Mouse (Mus musculus) stomach, embryonic 14.5 days (tissue): Measurements from ENCODE around the gene 1110002E22Rik. TPM values are rescaled to one million over a fixed set of nuclear protein-coding genes. Genes with fewer than 3 reads are reported as not detected.

ENCODE experiments used
- ATAC-seq: fragments of 200-750 bp; cut with Nextera tagmentation; 2 replicates; pipeline ENCODE4 v1.8.0; 2017; ENCODE audit warnings: low read depth, moderate TSS enrichment; ENCODE audit not compliant: insufficient number of reproducible peaks, insufficient read depth, low FRiP score
- H3K27ac ChIP-seq: fragments of 300-500 bp; sonication (generic); 2 replicates; pipeline ENCODE4 v1.5.1; 2014; ENCODE audit warnings: mild to moderate bottlenecking, low read length, moderate library complexity, mixed read lengths
- H3K27me3 ChIP-seq: fragments of 300-500 bp; sonication (generic); 2 replicates; pipeline ENCODE4 v1.6.1; 2014; ENCODE audit warnings: low read length, control low read depth, mixed read lengths; ENCODE audit not compliant: control insufficient read depth, insufficient read depth
- H3K36me3 ChIP-seq: fragments of 300-500 bp; sonication (generic); 2 replicates; pipeline ENCODE4 v1.6.1; 2014; ENCODE audit warnings: mild to moderate bottlenecking, control low read depth, low read length, moderate library complexity, mixed read lengths; ENCODE audit not compliant: control insufficient read depth, insufficient read depth
- H3K4me1 ChIP-seq: fragments of 300-500 bp; sonication (generic); 2 replicates; pipeline ENCODE4 v1.6.1; 2014; ENCODE audit warnings: low read length, control low read depth, mixed read lengths; ENCODE audit not compliant: control insufficient read depth, insufficient read depth
- H3K4me2 ChIP-seq: fragments of 300-500 bp; sonication (generic); replicated peaks from 2 replicates; pipeline ENCODE4 v1.6.1; 2014; ENCODE audit warnings: low read depth, low read length, control low read depth
- H3K4me3 ChIP-seq: fragments of 300-500 bp; sonication (generic); 2 replicates; pipeline ENCODE4 v1.5.1; 2014; ENCODE audit warnings: low read depth, low read length, control low read depth
- H3K9ac ChIP-seq: fragments of 300-500 bp; sonication (generic); replicated peaks from 2 replicates; pipeline ENCODE4 v1.6.1; 2014; ENCODE audit warnings: low read depth, mild to moderate bottlenecking, control low read depth, low read length, moderate library complexity, mixed read lengths
- H3K9me3 ChIP-seq: fragments of 300-500 bp; sonication (generic); 2 replicates; pipeline ENCODE4 v1.6.1; 2016; ENCODE audit warnings: low read depth, low read length, control low read depth; ENCODE audit not compliant: control insufficient read depth
- WGBS: fragments of 180-500 bp; shearing (Covaris S2); extraction: QIAGEN DNeasy Blood & Tissue Kit; methylation state at CpG from one replicate; pipeline ENCODE4 v1.1.7; 2014; 5-methylcytosine and 5-hydroxymethylcytosine counted together
- polyA plus RNA-seq: library from polyadenylated mRNA; unstranded; fragments of >200 nt; fragmentation: Nextera tagmentation; extraction: Ambion mirVana; gene quantifications from 2 replicates; pipeline ENCODE4 v1.2.1, GENCODE M21; 2014

1110002E22Rik gene
- polyA plus RNA-seq, 1 experiment from 2014 or later: 0.16 TPM

- 55% methylated on average over 6 of the region's 6 CpGs for WGBS
- Histone ChIP-seq H3K4me1 (no peaks in the 10 kb centered on the region), H3K9ac (no peak overlapping the region), H3K27me3 (no peaks in the 10 kb centered on the region), H3K9me3 (no peaks in the 10 kb centered on the region; the same call in 1 of the 2 replicates), H3K36me3 (no peaks in the 10 kb centered on the region), H3K27ac (no peak overlapping the region), H3K4me2 (no peak overlapping the region), H3K4me3 (no peak overlapping the region)
- no peak for ATAC-seq
Measured at GRCm38 (mm10) chr3:138033986-138034385, 30.9 kb upstream of the 1110002E22Rik start.

- Histone ChIP-seq H3K4me1 (no peaks in the 10 kb centered on the region), H3K9ac (no peak overlapping the region), H3K27ac (no peak overlapping the region), H3K4me3 (no peak overlapping the region), H3K36me3 (no peaks in the 10 kb centered on the region), H3K9me3 (no peaks in the 10 kb centered on the region; the same call in 1 of the 2 replicates), H3K4me2 (no peak overlapping the region), H3K27me3 (no peaks in the 10 kb centered on the region)
- no peak for ATAC-seq
- WGBS: 77% methylated on average over 2 of the region's 2 CpGs
Measured at GRCm38 (mm10) chr3:138040938-138041337, 23.9 kb upstream of the 1110002E22Rik start.

- Histone ChIP-seq H3K36me3 (no peaks in the 10 kb centered on the region), H3K4me3 (no peak overlapping the region), H3K9me3 (no peaks in the 10 kb centered on the region; the same call in 1 of the 2 replicates), H3K27ac (no peak overlapping the region), H3K27me3 (no peaks in the 10 kb centered on the region), H3K4me1 (no peaks in the 10 kb centered on the region), H3K9ac (no peak overlapping the region), H3K4me2 (no peak overlapping the region)
- no peak for ATAC-seq
- 83% methylated on average over 3 of the region's 3 CpGs for WGBS
Measured at GRCm38 (mm10) chr3:138041591-138042301, 23.1 kb upstream of the 1110002E22Rik start.

GRCm38 (mm10) chr3:138043316-138043715 is 21.5 kb upstream of the 1110002E22Rik start:
- Histone ChIP-seq H3K27me3 (no peaks in the 10 kb centered on the region), H3K9ac (no peak overlapping the region), H3K4me2 (no peak overlapping the region), H3K9me3 (no peaks in the 10 kb centered on the region; the same call in 1 of the 2 replicates), H3K4me3 (no peak overlapping the region), H3K4me1 (no peaks in the 10 kb centered on the region), H3K27ac (no peak overlapping the region), H3K36me3 (no peaks in the 10 kb centered on the region)
- 53% methylated on average over 7 of the region's 7 CpGs for WGBS
- ATAC-seq: no peak

GRCm38 (mm10) chr3:138049555-138049954 is 15.3 kb upstream of the 1110002E22Rik start:
- H3K9ac ChIP-seq: no peak overlapping the region
- no peak for ATAC-seq
- no peak overlapping the region for H3K4me3 ChIP-seq
- no peak overlapping the region for H3K27ac ChIP-seq
- 87% methylated on average over 6 of the region's 6 CpGs for WGBS
- no peak overlapping the region for H3K4me2 ChIP-seq
- H3K27me3 ChIP-seq: no peaks in the 10 kb centered on the region
- no peaks in the 10 kb centered on the region for H3K36me3 ChIP-seq
- peaks cover 11% of the 10 kb centered on the region; the same call in 1 of the 2 replicates for H3K4me1 ChIP-seq
- no peaks in the 10 kb centered on the region for H3K9me3 ChIP-seq

GRCm38 (mm10) chr3:138050772-138051171 is 14.1 kb upstream of the 1110002E22Rik start:
- H3K4me3 ChIP-seq: no peak overlapping the region
- no peaks in the 10 kb centered on the region for H3K36me3 ChIP-seq
- WGBS: 67% methylated on average over 11 of the region's 11 CpGs
- H3K9ac ChIP-seq: no peak overlapping the region
- H3K9me3 ChIP-seq: no peaks in the 10 kb centered on the region
- H3K4me1 ChIP-seq: peaks cover 11% of the 10 kb centered on the region; the same call in 1 of the 2 replicates
- H3K4me2 ChIP-seq: no peak overlapping the region
- no peak overlapping the region for H3K27ac ChIP-seq
- ATAC-seq: no peak
- no peaks in the 10 kb centered on the region for H3K27me3 ChIP-seq

GRCm38 (mm10) chr3:138051431-138051830 is 13.4 kb upstream of the 1110002E22Rik start:
- Histone ChIP-seq H3K27me3 (no peaks in the 10 kb centered on the region), H3K27ac (no peak overlapping the region), H3K36me3 (no peaks in the 10 kb centered on the region), H3K9ac (no peak overlapping the region), H3K4me2 (no peak overlapping the region), H3K9me3 (no peaks in the 10 kb centered on the region), H3K4me3 (no peak overlapping the region), H3K4me1 (peaks cover 12% of the 10 kb centered on the region; the same call in 1 of the 2 replicates)
- 78% methylated on average over 3 of the region's 3 CpGs for WGBS
- no peak for ATAC-seq

- H3K27ac ChIP-seq: peak overlapping the region; percentile 76
- WGBS: 5% methylated on average over 4 of the region's 4 CpGs
- no peak overlapping the region for H3K4me3 ChIP-seq
- peaks cover 24% of the 10 kb centered on the region for H3K4me1 ChIP-seq
- H3K27me3 ChIP-seq: no peaks in the 10 kb centered on the region
- H3K36me3 ChIP-seq: no peaks in the 10 kb centered on the region
- H3K9me3 ChIP-seq: no peaks in the 10 kb centered on the region
- no peak overlapping the region for H3K4me2 ChIP-seq
- peak; percentile 76; the same call in 1 of the 2 replicates for ATAC-seq
- no peak overlapping the region for H3K9ac ChIP-seq
Measured at GRCm38 (mm10) chr3:138053969-138054368, 10.9 kb upstream of the 1110002E22Rik start.
